Mouse (Mus musculus): ENCODE data around the gene Pabpn1l. TPM values are rescaled to one million over a fixed set of nuclear protein-coding genes. Genes with fewer than 3 reads are reported as not detected.

Pabpn1l gene
- polyA plus RNA-seq, 1 experiment from 2014 or later, result not detected

DNA sequence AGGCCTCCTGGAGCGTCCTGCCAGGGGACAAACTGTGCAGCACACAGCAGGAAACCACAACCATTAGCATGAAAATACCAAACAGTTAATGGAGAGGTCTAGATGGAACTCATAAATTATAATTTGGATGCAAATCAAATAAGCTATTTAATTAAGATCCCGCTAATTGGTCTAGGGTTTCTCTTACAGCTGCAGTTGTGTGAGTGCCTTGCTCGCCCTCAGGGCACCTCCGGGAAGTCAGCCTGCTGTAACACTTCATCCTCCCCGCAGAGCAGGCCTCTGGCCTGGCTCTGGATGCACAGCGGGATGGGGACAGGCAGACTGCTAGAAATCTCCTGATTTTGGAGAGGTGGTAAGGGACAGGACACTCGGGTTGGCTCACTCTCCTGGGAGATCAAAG lies 36.4 kb downstream of the Pabpn1l start:
- 73% methylated on average over 7 of the region's 7 CpGs for WGBS
- Histone ChIP-seq H3K4me3 (no peak overlapping the region), H3K27me3 (no peaks in the 10 kb centered on the region), H3K36me3 (no peaks in the 10 kb centered on the region), H3K4me1 (no peaks in the 10 kb centered on the region), H3K9ac (no peak overlapping the region), H3K27ac (no peak overlapping the region), H3K4me2 (no peak overlapping the region), H3K9me3 (no peaks in the 10 kb centered on the region)
- ATAC-seq (ENCODE audit: borderline replicate concordance, extremely low read depth, low FRiP score, low TSS enrichment), result no peak

DNA sequence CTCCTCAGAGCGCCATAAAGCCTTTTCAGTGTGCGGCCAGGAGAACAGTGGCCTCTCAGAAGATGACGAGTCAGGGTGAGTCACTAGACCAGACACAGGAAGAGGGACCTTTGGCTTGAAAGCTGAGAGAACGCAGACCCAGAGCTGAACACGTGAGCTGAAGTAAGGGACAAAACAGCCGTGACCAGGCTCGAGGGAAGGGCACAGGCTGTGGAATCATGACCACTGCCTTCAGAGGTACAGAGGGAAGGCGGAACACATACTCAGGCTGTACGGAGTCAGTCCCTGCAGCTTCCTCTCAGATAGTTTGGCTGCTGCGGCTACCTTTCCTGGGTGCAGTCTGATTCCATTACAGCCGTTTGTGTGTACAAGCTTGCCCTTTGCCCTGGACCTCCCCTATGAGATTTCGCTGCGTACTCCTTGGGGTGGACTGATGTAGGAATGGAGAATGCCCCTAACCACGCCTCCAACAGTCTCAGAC lies 37.1 kb downstream of the Pabpn1l start:
- no peak for ATAC-seq (ENCODE audit: borderline replicate concordance, extremely low read depth, low FRiP score, low TSS enrichment)

DNA sequence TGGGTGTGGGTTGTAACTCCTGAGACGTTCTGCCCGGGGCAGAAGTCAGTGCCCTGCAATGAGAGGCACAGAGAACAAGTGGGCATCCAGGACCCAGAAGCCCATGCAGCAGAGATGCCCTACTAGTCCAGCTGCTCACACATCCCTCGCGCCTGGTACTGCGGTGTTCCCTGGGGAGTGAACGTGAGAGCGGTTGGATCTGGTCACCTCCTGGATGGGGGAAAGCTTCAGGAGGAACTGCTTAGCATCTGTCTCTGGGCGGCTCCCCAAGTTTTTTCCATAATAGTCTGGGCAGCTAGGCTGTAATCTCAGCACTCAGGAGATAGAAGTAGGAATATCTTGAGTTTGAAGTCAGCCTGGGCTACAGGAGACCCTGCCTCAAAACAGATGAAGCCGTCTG lies 37.6 kb downstream of the Pabpn1l start:
- H3K4me3 ChIP-seq, result no peak overlapping the region
- no peak overlapping the region for H3K27ac ChIP-seq
- ATAC-seq (ENCODE audit: borderline replicate concordance, extremely low read depth, low FRiP score, low TSS enrichment), result no peak
- no peak overlapping the region for H3K9ac ChIP-seq
- H3K4me2 ChIP-seq, result no peak overlapping the region
- peaks cover 5% of the 10 kb centered on the region; the same call in 1 of the 2 replicates for H3K4me1 ChIP-seq
- H3K36me3 ChIP-seq, result no peaks in the 10 kb centered on the region
- no peaks in the 10 kb centered on the region for H3K9me3 ChIP-seq
- WGBS, result 84% methylated on average over 9 of the region's 9 CpGs
- no peaks in the 10 kb centered on the region for H3K27me3 ChIP-seq

More for the DNA sequence above, 37.1 kb downstream of the Pabpn1l start:
- H3K27ac ChIP-seq, result no peak overlapping the region
- H3K4me3 ChIP-seq, result no peak overlapping the region
- WGBS, result 37% methylated on average over 14 of the region's 14 CpGs
- H3K4me1 ChIP-seq, result 0 out of 2 replicates have a peak, but pooled peaks cover 2% of the 10 kb centered on the region
- no peak overlapping the region for H3K4me2 ChIP-seq
- H3K36me3 ChIP-seq, result no peaks in the 10 kb centered on the region
- no peaks in the 10 kb centered on the region for H3K9me3 ChIP-seq
- no peaks in the 10 kb centered on the region for H3K27me3 ChIP-seq
- H3K9ac ChIP-seq, result no peak overlapping the region

DNA sequence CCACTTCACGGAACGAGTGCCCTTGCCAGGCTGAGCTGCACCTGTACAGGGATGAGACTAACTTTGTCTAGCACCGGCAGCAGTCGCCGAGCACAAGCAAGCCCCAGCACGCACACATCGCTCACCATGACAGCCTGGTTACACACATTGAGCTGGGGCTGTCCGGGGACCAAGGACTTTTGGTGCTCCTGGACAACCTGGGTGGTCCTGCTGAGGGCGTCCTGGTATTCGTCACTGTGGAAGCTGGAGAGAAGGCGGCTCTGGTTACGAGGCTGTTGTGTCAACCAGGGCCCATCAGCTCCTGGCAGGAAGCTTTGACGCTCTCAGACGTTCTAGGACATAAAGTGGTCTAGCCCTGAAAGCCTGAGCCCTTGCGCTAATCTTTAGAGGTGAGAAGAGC lies 41.6 kb downstream of the Pabpn1l start:
- 18% methylated on average over 13 of the region's 15 CpGs for WGBS
- Histone ChIP-seq H3K36me3 (no peaks in the 10 kb centered on the region), H3K4me3 (no peak overlapping the region), H3K4me2 (no peak overlapping the region), H3K4me1 (peaks cover 21% of the 10 kb centered on the region), H3K9me3 (no peaks in the 10 kb centered on the region), H3K27ac (no peak overlapping the region), H3K9ac (no peak overlapping the region), H3K27me3 (no peaks in the 10 kb centered on the region)
- ATAC-seq (ENCODE audit: borderline replicate concordance, extremely low read depth, low FRiP score, low TSS enrichment), result no peak

DNA sequence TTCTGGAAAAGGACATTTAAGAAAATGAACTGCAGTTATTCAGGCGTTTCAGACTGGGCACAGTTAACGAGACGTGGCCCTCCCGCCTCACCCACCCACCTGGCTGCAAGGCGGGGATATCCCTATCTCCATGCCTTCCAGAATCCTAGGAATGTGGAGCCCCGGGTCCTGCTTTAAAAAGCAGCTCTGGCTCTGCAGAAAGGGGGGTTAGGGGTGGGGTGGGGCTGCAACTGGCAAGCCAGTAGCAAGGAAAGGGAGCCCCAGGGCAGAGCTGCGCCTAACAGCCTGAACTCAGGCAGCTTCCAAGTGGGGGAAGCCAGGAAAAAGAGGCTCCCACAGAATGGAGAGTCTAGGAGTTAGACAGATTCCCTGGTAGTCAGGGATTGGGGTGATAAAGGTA lies 43.3 kb downstream of the Pabpn1l start:
- no peak overlapping the region for H3K4me2 ChIP-seq
- no peak overlapping the region for H3K4me3 ChIP-seq
- no peaks in the 10 kb centered on the region for H3K9me3 ChIP-seq
- 35% methylated on average over 7 of the region's 7 CpGs for WGBS
- peaks cover 37% of the 10 kb centered on the region for H3K4me1 ChIP-seq
- H3K27me3 ChIP-seq, result no peaks in the 10 kb centered on the region
- no peaks in the 10 kb centered on the region for H3K36me3 ChIP-seq
- no peak overlapping the region for H3K9ac ChIP-seq
- H3K27ac ChIP-seq, result peak overlapping the region; percentile 51; the same call in 1 of the 2 replicates
- no peak for ATAC-seq (ENCODE audit: borderline replicate concordance, extremely low read depth, low FRiP score, low TSS enrichment)

DNA sequence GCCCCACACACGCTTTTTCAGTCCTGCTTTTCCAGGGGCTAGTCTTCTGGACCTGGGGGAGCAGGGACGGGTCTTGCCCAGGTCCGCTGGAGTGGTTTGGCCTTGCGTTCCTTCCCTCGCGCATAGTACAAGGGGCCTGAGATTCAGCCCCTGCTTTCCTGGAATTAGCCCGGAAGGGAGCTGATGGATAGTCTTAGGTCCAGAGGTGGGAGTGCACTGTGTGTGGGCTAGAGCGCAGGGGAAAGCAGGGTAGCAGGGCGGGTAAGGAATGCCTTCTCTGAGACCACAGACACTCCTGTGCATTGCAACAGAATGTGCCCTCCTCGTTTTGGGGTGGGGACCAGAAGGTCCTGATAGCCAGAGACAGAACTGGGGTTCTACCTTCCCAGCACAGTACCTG lies 45.4 kb downstream of the Pabpn1l start:
- H3K4me1 ChIP-seq, result peaks cover 37% of the 10 kb centered on the region

DNA sequence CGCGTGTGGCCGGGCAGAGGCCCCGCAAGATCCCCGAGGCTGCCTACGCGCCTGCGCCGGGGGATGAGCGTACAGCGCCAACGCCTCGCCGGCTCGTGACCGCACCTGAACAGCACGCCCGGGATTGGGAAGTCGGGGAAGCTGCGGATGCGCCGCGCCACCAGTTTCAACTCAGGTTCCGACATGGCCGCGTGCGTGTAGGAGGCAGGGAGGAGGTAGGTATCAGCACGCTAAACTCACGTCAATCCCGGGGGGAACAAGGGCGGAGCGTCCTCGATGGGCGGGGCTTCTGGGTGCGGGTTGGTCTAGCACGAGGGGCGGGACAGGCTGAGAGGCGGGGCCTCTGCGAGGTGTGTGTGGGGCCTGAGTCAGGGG lies 45.9 kb downstream of the Pabpn1l start, which contains the start of gene Aprt:
TSS of gene Aprt (minus strand) at position 262 of the 375 bp plus-strand sequence.
- peak; percentile 89 for ATAC-seq (ENCODE audit: borderline replicate concordance, extremely low read depth, low FRiP score, low TSS enrichment)
- peak within 1 kb of the TSS; percentile 58 for H3K27ac ChIP-seq

More for the DNA sequence above, 45.4 kb downstream of the Pabpn1l start:
- Histone ChIP-seq H3K9ac (0 out of 2 replicates have a peak overlapping the region, but pooled peaks have one; percentile 65), H3K36me3 (peaks cover 16% of the 10 kb centered on the region), H3K4me3 (peak overlapping the region; percentile 70), H3K9me3 (no peaks in the 10 kb centered on the region), H3K27me3 (no peaks in the 10 kb centered on the region), H3K4me2 (peak overlapping the region; percentile 90), H3K27ac (peak overlapping the region; percentile 32; the same call in 1 of the 2 replicates)
- 20% methylated on average over 10 of the region's 10 CpGs for WGBS
- ATAC-seq (ENCODE audit: borderline replicate concordance, extremely low read depth, low FRiP score, low TSS enrichment), result peak; percentile 3; the same call in 1 of the 2 replicates

DNA sequence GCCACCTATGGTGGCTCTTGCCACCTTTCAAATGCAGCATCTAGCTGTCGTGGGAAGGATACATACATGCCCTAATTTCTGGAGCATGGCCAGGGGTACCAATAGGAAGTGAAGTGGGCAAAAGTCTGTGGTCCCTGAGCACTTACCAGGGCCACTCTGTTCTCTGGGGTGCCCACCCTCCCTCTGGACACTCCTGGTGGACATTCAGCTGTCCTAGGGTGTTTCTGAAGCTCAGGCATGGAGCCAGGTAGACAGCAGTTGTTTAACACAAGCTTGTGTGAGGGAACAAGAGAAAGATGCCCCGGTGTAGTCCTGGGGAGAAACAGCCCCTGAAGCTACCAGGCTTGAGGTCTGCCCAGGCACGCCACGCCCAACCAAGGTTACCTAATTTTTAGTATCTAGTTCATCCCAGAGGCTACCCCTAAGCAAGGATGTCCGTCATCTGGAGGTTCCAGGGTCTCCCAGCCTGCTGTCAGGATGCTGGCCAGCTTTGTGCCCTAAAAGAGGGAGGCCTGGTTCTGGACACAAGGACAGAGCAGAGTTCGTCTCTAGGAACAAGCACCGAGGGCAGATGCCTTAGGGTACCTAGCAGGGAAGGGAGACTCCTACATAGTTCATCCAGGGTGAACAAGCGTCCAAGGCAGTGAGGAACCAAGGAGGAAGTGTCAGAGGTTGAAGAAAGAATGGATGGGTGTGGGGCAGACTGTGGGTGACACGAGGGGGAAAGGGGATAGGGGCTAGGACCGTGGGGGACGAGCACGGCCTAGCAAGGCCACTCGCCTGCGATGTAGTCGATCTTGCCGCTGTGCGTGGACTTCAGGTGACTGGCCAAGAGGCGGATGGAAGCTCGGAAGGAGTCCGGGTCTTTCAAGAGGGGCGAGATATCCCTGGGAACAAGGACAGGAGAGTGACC lies 46.5 kb downstream of the Pabpn1l start:
- Histone ChIP-seq H3K27ac (peak overlapping the region; percentile 58), H3K27me3 (no peaks in the 10 kb centered on the region), H3K4me3 (peak overlapping the region; percentile 70), H3K36me3 (peaks cover 27% of the 10 kb centered on the region), H3K9me3 (no peaks in the 10 kb centered on the region), H3K4me1 (peaks cover 37% of the 10 kb centered on the region), H3K9ac (peak overlapping the region; percentile 65), H3K4me2 (peak overlapping the region; percentile 90)
- 12% methylated on average over 21 of the region's 21 CpGs for WGBS
- peak; percentile 1; the same call in 1 of the 2 replicates for ATAC-seq (ENCODE audit: borderline replicate concordance, extremely low read depth, low FRiP score, low TSS enrichment)

More for the DNA sequence above, 45.9 kb downstream of the Pabpn1l start, which contains the start of gene Aprt:
- H3K4me1 ChIP-seq, result peaks cover 37% of the 10 kb centered on the region
- H3K4me2 ChIP-seq, result peak within 1 kb of the TSS; percentile 90
- no peaks in the 10 kb centered on the region for H3K9me3 ChIP-seq
- peak within 1 kb of the TSS; percentile 70 for H3K4me3 ChIP-seq
- WGBS, result under 1% methylated on average over 39 of the region's 39 CpGs
- H3K9ac ChIP-seq, result peak within 1 kb of the TSS; percentile 65
- no peaks in the 10 kb centered on the region for H3K27me3 ChIP-seq
- peaks cover 20% of the 10 kb centered on the region for H3K36me3 ChIP-seq

DNA sequence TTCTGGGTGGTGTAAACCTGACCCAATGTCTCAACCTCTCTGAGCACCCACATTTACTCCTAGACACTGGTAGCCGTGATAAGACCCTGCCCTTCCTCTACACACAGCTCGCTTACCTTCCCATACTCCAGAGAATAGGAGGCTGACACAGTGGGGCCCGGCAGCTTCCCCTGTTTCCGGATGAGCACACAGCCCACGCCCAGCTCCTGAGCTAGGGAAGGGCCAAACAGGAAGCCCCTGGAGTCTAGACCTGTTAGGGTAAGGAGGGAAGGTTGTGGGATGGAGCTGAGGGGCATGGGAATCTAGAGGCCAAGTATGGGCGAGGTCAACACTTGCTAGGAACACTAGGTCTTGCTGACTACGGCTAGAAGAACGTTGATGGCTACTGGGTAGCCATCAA lies 47.3 kb downstream of the Pabpn1l start:
- Histone ChIP-seq H3K4me2 (peak overlapping the region; percentile 90), H3K9me3 (no peaks in the 10 kb centered on the region), H3K9ac (no peak overlapping the region), H3K4me1 (peaks cover 33% of the 10 kb centered on the region), H3K36me3 (peaks cover 34% of the 10 kb centered on the region), H3K27ac (peak overlapping the region; percentile 29; the same call in 1 of the 2 replicates), H3K4me3 (peak overlapping the region; percentile 70; the same call in 1 of the 2 replicates), H3K27me3 (no peaks in the 10 kb centered on the region)
- WGBS, result 49% methylated on average over 8 of the region's 8 CpGs
- no peak for ATAC-seq (ENCODE audit: borderline replicate concordance, extremely low read depth, low FRiP score, low TSS enrichment)

DNA sequence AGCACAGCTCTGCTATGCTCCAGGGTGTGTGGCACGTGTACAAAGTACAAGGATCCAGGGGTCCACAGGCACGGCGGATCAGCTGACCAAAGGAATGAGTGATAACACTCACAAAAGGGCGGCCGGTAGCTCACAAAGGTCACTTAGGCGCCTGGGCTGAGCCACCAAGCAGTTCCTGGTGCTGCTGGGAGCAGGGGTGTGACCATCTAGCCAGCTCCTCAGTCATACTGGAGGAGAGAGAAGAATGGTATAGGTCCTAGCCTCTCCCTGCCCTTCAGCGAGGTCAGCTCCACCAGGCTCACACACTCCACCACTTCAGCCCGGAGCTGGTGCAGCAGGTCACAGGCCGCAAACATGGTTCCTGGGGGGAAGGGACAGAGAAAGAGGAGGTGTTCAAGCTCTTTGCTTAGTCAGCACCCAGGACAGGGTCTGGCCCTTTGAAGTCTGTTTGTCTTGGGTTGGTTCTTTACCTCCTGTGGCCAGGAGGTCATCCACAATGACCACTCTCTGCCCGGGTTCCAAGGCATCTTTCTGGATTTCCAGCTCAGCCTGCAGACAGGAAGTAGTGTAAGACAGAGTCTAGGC lies 47.8 kb downstream of the Pabpn1l start:
- H3K27me3 ChIP-seq, result no peaks in the 10 kb centered on the region
- no peak overlapping the region for H3K9ac ChIP-seq
- H3K4me3 ChIP-seq, result peak overlapping the region; percentile 70; the same call in 1 of the 2 replicates
- WGBS, result 25% methylated on average over 10 of the region's 10 CpGs
- peak overlapping the region; percentile 27 for H3K27ac ChIP-seq
- peaks cover 39% of the 10 kb centered on the region for H3K36me3 ChIP-seq
- H3K9me3 ChIP-seq, result no peaks in the 10 kb centered on the region
- peak overlapping the region; percentile 90 for H3K4me2 ChIP-seq
- peaks cover 33% of the 10 kb centered on the region for H3K4me1 ChIP-seq
- ATAC-seq (ENCODE audit: borderline replicate concordance, extremely low read depth, low FRiP score, low TSS enrichment), result no peak

DNA sequence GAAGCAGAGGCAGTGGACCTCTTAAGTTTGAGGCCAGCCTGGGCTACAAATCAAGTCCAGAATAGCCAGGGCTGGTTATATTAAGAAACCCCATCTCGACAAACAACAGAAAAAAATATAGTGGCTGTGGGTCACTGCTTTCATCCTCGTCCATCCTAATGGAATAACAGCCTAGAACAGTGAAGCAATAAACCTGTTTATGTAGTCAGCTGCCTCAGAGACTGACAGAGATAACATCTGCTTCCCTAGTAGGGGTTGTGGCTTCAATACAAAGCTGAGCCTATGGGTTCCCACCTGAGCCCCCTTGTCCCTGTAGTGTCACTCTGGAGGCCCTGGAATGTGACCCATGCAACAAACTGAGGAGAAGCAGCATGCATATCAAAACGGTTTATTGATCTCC lies 48.3 kb downstream of the Pabpn1l start:
- peaks cover 36% of the 10 kb centered on the region for H3K4me1 ChIP-seq
- H3K4me2 ChIP-seq, result no peak overlapping the region
- 28% methylated on average over 3 of the region's 3 CpGs for WGBS
- H3K9ac ChIP-seq, result no peak overlapping the region
- no peak for ATAC-seq (ENCODE audit: borderline replicate concordance, extremely low read depth, low FRiP score, low TSS enrichment)
- no peaks in the 10 kb centered on the region for H3K9me3 ChIP-seq
- H3K4me3 ChIP-seq, result no peak overlapping the region
- H3K27ac ChIP-seq, result peak overlapping the region; percentile 27; the same call in 1 of the 2 replicates
- peaks cover 41% of the 10 kb centered on the region for H3K36me3 ChIP-seq
- no peaks in the 10 kb centered on the region for H3K27me3 ChIP-seq

Data from lung, embryonic 15.5 days (tissue).